Mouse (Mus musculus) embryonic facial prominence, embryonic 11.5 days (tissue): Measurements from ENCODE around the gene Eprs. TPM values are rescaled to one million over a fixed set of nuclear protein-coding genes. Genes with fewer than 3 reads are reported as not detected.

Experiments
- ATAC-seq: fragments of 200-750 bp; cut with Nextera tagmentation; replicated peaks from 2 replicates; pipeline ENCODE4 v1.8.0; 2017; ENCODE audit warnings: low read depth; ENCODE audit not compliant: insufficient number of reproducible peaks, low FRiP score, low TSS enrichment
- DNase-seq: peaks from one replicate; pipeline ENCODE4 v3.0.0-alpha.2; 2015; ENCODE audit warnings: low spot score
- H3K27ac ChIP-seq: fragments of 300-500 bp; sonication (generic); replicated peaks from 2 replicates; pipeline ENCODE4 v1.5.1; 2014; ENCODE audit warnings: mild to moderate bottlenecking, low read depth, low read length, control low read depth
- H3K27me3 ChIP-seq: fragments of 300-500 bp; sonication (generic); 2 replicates; pipeline ENCODE4 v1.6.1; 2014; ENCODE audit warnings: mild to moderate bottlenecking, low read length, moderate library complexity, mixed read lengths; ENCODE audit not compliant: control insufficient read depth, insufficient read depth
- H3K36me3 ChIP-seq: fragments of 300-500 bp; sonication (generic); replicated peaks from 2 replicates; pipeline ENCODE4 v1.6.1; 2014; ENCODE audit warnings: low read depth, mild to moderate bottlenecking, low read length, moderate library complexity, mixed read lengths; ENCODE audit not compliant: control insufficient read depth, insufficient read depth
- H3K4me1 ChIP-seq: fragments of 300-500 bp; sonication (generic); 2 replicates; pipeline ENCODE4 v1.6.1; 2014; ENCODE audit warnings: low read length, mixed read lengths; ENCODE audit not compliant: control insufficient read depth, insufficient read depth
- H3K4me2 ChIP-seq: fragments of 300-500 bp; sonication (generic); 2 replicates; pipeline ENCODE4 v1.6.1; 2014; ENCODE audit warnings: low read depth, mild to moderate bottlenecking, control low read depth, low read length, moderate library complexity
- H3K4me3 ChIP-seq: fragments of 300-500 bp; sonication (generic); 2 replicates; pipeline ENCODE4 v1.5.1; 2014; ENCODE audit warnings: low read depth, low read length, control low read depth
- H3K9ac ChIP-seq: fragments of 300-500 bp; sonication (generic); replicated peaks from 2 replicates; pipeline ENCODE4 v1.6.1; 2014; ENCODE audit warnings: mild to moderate bottlenecking, control low read depth, low read length
- H3K9me3 ChIP-seq: fragments of 300-500 bp; sonication (generic); replicated peaks from 2 replicates; pipeline ENCODE4 v1.6.1; 2016; ENCODE audit warnings: mild to moderate bottlenecking, low read length, inconsistent platforms, mixed read lengths; ENCODE audit not compliant: control insufficient read depth
- WGBS: fragments of 180-500 bp; shearing (Covaris S2); extraction: QIAGEN DNeasy Blood & Tissue Kit; methylation state at CpG from one replicate; pipeline ENCODE4 v1.1.7; 2014; 5-methylcytosine and 5-hydroxymethylcytosine counted together
- polyA plus RNA-seq: library from polyadenylated mRNA; unstranded; fragments of >200 nt; fragmentation: Nextera tagmentation; extraction: Ambion mirVana; gene quantifications from 2 replicates; pipeline ENCODE4 v1.2.1, GENCODE M21; 2014

Eprs gene
- polyA plus RNA-seq, 1 experiment from 2014 or later = 158 TPM

GRCm38 (mm10) chr1:185454144-185454543, 91.3 kb downstream of the Eprs start:
- H3K27ac ChIP-seq = no peak overlapping the region
- 42% methylated on average over 4 of the region's 4 CpGs for WGBS

GRCm38 (mm10) chr1:185454575-185454954, 91.7 kb downstream of the Eprs start, which contains the start of gene Slc30a10:
TSS of gene Slc30a10 (plus strand) at chr1:185454848.
- Histone ChIP-seq H3K27me3 (peaks cover 16% of the 10 kb centered on the region), H3K9ac (peak within 1 kb of the TSS; percentile 60), H3K27ac (0 out of 2 replicates have a peak within 1 kb of the TSS, but pooled peaks have one; percentile 4), H3K4me1 (peaks cover 4% of the 10 kb centered on the region), H3K36me3 (no peaks in the 10 kb centered on the region), H3K9me3 (no peaks in the 10 kb centered on the region), H3K4me2 (peak within 1 kb of the TSS; percentile 99), H3K4me3 (peak within 1 kb of the TSS; percentile 56)
- ATAC-seq (peak; percentile 83), DNase-seq (peak; percentile 56)
- WGBS = 2% methylated on average over 18 of the region's 18 CpGs

More at GRCm38 (mm10) chr1:185454144-185454543, 91.3 kb downstream of the Eprs start:
- ATAC-seq = no peak
- Histone ChIP-seq H3K4me3 (no peak overlapping the region; the same call in 1 of the 2 replicates), H3K27me3 (peaks cover 16% of the 10 kb centered on the region), H3K4me2 (peak overlapping the region; percentile 99), H3K36me3 (no peaks in the 10 kb centered on the region), H3K9me3 (no peaks in the 10 kb centered on the region), H3K4me1 (peaks cover 4% of the 10 kb centered on the region), H3K9ac (no peak overlapping the region)
- no peak for DNase-seq

GRCm38 (mm10) chr1:185454955-185455701, 92.3 kb downstream of the Eprs start:
- 1% methylated on average over 71 of the region's 71 CpGs for WGBS
- DNase-seq = peak; percentile 68
- peak overlapping the region; percentile 99 for H3K4me2 ChIP-seq
- H3K36me3 ChIP-seq = no peaks in the 10 kb centered on the region
- H3K4me1 ChIP-seq = peaks cover 4% of the 10 kb centered on the region
- peaks cover 16% of the 10 kb centered on the region for H3K27me3 ChIP-seq
- no peaks in the 10 kb centered on the region for H3K9me3 ChIP-seq
- H3K27ac ChIP-seq = 0 out of 2 replicates have a peak overlapping the region, but pooled peaks have one; percentile 4
- peak overlapping the region; percentile 56 for H3K4me3 ChIP-seq
- peak; percentile 71 for ATAC-seq
- H3K9ac ChIP-seq = peak overlapping the region; percentile 60

GRCm38 (mm10) chr1:185456327-185456726, 93.5 kb downstream of the Eprs start:
- DNase-seq (no peak), ATAC-seq (no peak)
- H3K36me3 ChIP-seq = no peaks in the 10 kb centered on the region
- H3K27ac ChIP-seq = no peak overlapping the region
- H3K27me3 ChIP-seq = peaks cover 16% of the 10 kb centered on the region
- no peak overlapping the region for H3K4me2 ChIP-seq
- no peak overlapping the region for H3K4me3 ChIP-seq
- H3K9me3 ChIP-seq = no peaks in the 10 kb centered on the region
- 83% methylated on average over 9 of the region's 9 CpGs for WGBS
- no peak overlapping the region for H3K9ac ChIP-seq
- peaks cover 4% of the 10 kb centered on the region for H3K4me1 ChIP-seq

- H3K27me3 ChIP-seq = peaks cover 9% of the 10 kb centered on the region
- ATAC-seq = no peak
- 84% methylated on average over 5 of the region's 5 CpGs for WGBS
- no peak overlapping the region for H3K27ac ChIP-seq
- no peaks in the 10 kb centered on the region for H3K36me3 ChIP-seq
- no peaks in the 10 kb centered on the region for H3K9me3 ChIP-seq
- no peak for DNase-seq
- peaks cover 4% of the 10 kb centered on the region for H3K4me1 ChIP-seq
- no peak overlapping the region for H3K4me2 ChIP-seq
- H3K9ac ChIP-seq = no peak overlapping the region
- no peak overlapping the region for H3K4me3 ChIP-seq
Observed at GRCm38 (mm10) chr1:185460096-185460495, 97.3 kb downstream of the Eprs start.

- no peak overlapping the region for H3K27ac ChIP-seq
- ATAC-seq (no peak), DNase-seq (no peak)
- no peak overlapping the region for H3K9ac ChIP-seq
- H3K36me3 ChIP-seq = no peaks in the 10 kb centered on the region
- no peaks in the 10 kb centered on the region for H3K27me3 ChIP-seq
- no peak overlapping the region for H3K4me3 ChIP-seq
- 77% methylated on average over 5 of the region's 5 CpGs for WGBS
- H3K4me1 ChIP-seq = no peaks in the 10 kb centered on the region
- no peak overlapping the region for H3K4me2 ChIP-seq
- no peaks in the 10 kb centered on the region for H3K9me3 ChIP-seq
Observed at GRCm38 (mm10) chr1:185462889-185463288, 100.0 kb downstream of the Eprs start.

- H3K27ac ChIP-seq = no peak overlapping the region
- H3K27me3 ChIP-seq = no peaks in the 10 kb centered on the region
- no peaks in the 10 kb centered on the region for H3K9me3 ChIP-seq
- no peaks in the 10 kb centered on the region for H3K36me3 ChIP-seq
- DNase-seq (no peak), ATAC-seq (no peak)
- no peak overlapping the region for H3K9ac ChIP-seq
- no peaks in the 10 kb centered on the region for H3K4me1 ChIP-seq
- no peak overlapping the region for H3K4me3 ChIP-seq
- 80% methylated on average over 8 of the region's 8 CpGs for WGBS
- no peak overlapping the region for H3K4me2 ChIP-seq
Observed at GRCm38 (mm10) chr1:185469551-185470021, 106.7 kb downstream of the Eprs start.

GRCm38 (mm10) chr1:185472025-185472720, 109.3 kb downstream of the Eprs start:
- DNase-seq (peak; percentile 52), ATAC-seq (no peak)
- H3K4me2 ChIP-seq = no peak overlapping the region
- H3K36me3 ChIP-seq = no peaks in the 10 kb centered on the region
- H3K4me3 ChIP-seq = no peak overlapping the region
- H3K27me3 ChIP-seq = no peaks in the 10 kb centered on the region
- no peak overlapping the region for H3K27ac ChIP-seq
- WGBS = 34% methylated on average over 8 of the region's 8 CpGs
- no peak overlapping the region for H3K9ac ChIP-seq
- H3K4me1 ChIP-seq = no peaks in the 10 kb centered on the region
- H3K9me3 ChIP-seq = no peaks in the 10 kb centered on the region
